Mouse (Mus musculus) stomach, embryonic 16.5 days (tissue): ENCODE results near the gene Nek9. TPM values are rescaled to one million over a fixed set of nuclear protein-coding genes. Genes with fewer than 3 reads are reported as not detected.
A peak's percentile ranks its signal among the peaks of the same experiment; 100 is the strongest.

Source experiments
- ATAC-seq: fragments of 200-750 bp; cut with Nextera tagmentation; 2 replicates; pipeline ENCODE4 v1.8.0; 2017; ENCODE audit warnings: moderate number of reproducible peaks, moderate TSS enrichment; ENCODE audit not compliant: insufficient read depth, low FRiP score
- H3K27ac ChIP-seq: fragments of 300-500 bp; sonication (generic); 2 replicates; pipeline ENCODE4 v1.5.1; 2014; ENCODE audit warnings: low read length
- H3K27me3 ChIP-seq: fragments of 300-500 bp; sonication (generic); 2 replicates; pipeline ENCODE4 v1.6.1; 2014; ENCODE audit warnings: low read length, control low read depth, mixed read lengths; ENCODE audit not compliant: control insufficient read depth, insufficient read depth
- H3K36me3 ChIP-seq: fragments of 300-500 bp; sonication (generic); 2 replicates; pipeline ENCODE4 v1.6.1; 2014; ENCODE audit warnings: low read length; ENCODE audit not compliant: control insufficient read depth, insufficient read depth
- H3K4me1 ChIP-seq: fragments of 300-500 bp; sonication (generic); 2 replicates; pipeline ENCODE4 v1.6.1; 2014; ENCODE audit warnings: low read length, control low read depth, mixed read lengths; ENCODE audit not compliant: control insufficient read depth, insufficient read depth
- H3K4me2 ChIP-seq: fragments of 300-500 bp; sonication (generic); 2 replicates; pipeline ENCODE4 v1.6.1; 2014; ENCODE audit warnings: low read depth, low read length, mixed read lengths
- H3K4me3 ChIP-seq: fragments of 300-500 bp; sonication (generic); replicated peaks from 2 replicates; pipeline ENCODE4 v1.5.1; 2014; ENCODE audit warnings: mild to moderate bottlenecking, low read length
- H3K9ac ChIP-seq: fragments of 300-500 bp; sonication (generic); 2 replicates; pipeline ENCODE4 v1.6.1; 2014; ENCODE audit warnings: low read length
- H3K9me3 ChIP-seq: fragments of 300-500 bp; sonication (generic); replicated peaks from 2 replicates; pipeline ENCODE4 v1.6.1; 2016; ENCODE audit warnings: low read length, control low read depth; ENCODE audit not compliant: control insufficient read depth
- WGBS: fragments of 180-500 bp; shearing (Covaris S2); extraction: QIAGEN DNeasy Blood & Tissue Kit; methylation state at CpG from one replicate; pipeline ENCODE4 v1.1.7; 2014; 5-methylcytosine and 5-hydroxymethylcytosine counted together
- polyA plus RNA-seq: library from polyadenylated mRNA; unstranded; fragments of >200 nt; fragmentation: Nextera tagmentation; extraction: Ambion mirVana; gene quantifications from 2 replicates; pipeline ENCODE4 v1.2.1, GENCODE M21; 2015

Nek9 gene
- polyA plus RNA-seq, 1 experiment from 2014 or later = 17.1 TPM

DNA sequence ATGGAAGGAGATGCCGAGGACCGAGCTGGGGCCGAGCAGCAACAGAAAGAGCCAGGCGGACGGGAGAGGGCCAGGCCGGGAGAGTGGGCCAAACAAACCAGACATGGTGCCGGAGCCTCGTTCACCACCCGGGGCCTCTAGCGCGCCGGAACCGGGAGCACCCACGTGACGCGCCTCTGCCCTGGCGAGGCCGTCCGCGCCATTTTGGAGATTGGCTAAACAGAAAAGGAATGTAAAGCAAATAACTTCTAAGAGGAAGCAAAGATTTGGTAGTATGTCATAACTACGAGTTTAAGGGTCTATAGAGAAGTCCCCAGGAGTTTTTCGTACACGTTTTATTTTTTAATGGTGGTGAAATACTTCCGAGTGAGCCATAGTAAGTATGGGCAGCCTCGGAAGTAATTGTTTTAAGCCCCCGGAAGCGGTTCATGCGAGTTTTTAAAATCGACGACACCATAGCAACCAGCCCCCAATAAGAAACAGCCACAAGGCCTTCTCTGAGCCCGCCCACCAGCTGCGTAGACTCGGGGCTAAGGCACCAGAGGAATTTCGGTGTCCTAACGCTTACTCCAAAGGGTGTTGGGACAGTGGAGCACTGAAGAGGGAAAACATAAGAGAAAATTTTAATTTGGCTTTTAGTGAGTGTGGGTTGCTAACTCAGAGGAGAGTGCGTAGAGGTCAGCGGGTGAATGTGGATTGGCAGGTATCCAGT lies 35.6 kb upstream of the Nek9 start, which contains the start of gene Tmed10:
Gene Tmed10, minus strand, starts transcription at position 287 of the 712 bp plus-strand sequence.
- ATAC-seq = peak; percentile 93
- Histone ChIP-seq H3K4me1 (peaks cover 11% of the 10 kb centered on the region; the same call in 1 of the 2 replicates), H3K27me3 (no peaks in the 10 kb centered on the region), H3K9me3 (no peaks in the 10 kb centered on the region), H3K36me3 (no peaks in the 10 kb centered on the region), H3K9ac (peak within 1 kb of the TSS; percentile 94), H3K4me3 (peak within 1 kb of the TSS; percentile 80), H3K27ac (peak within 1 kb of the TSS; percentile 83), H3K4me2 (peak within 1 kb of the TSS; percentile 82)
- under 1% methylated on average over 36 of the region's 37 CpGs for WGBS

GRCm38 (mm10) chr12:85373591-85374560 lies 34.7 kb upstream of the Nek9 start:
- H3K27me3 ChIP-seq = no peaks in the 10 kb centered on the region
- H3K9me3 ChIP-seq = no peaks in the 10 kb centered on the region
- H3K27ac ChIP-seq = peak overlapping the region; percentile 83
- H3K36me3 ChIP-seq = no peaks in the 10 kb centered on the region
- WGBS = under 1% methylated on average over 50 of the region's 53 CpGs
- peak overlapping the region; percentile 82 for H3K4me2 ChIP-seq
- peak; percentile 86 for ATAC-seq
- peaks cover 11% of the 10 kb centered on the region; the same call in 1 of the 2 replicates for H3K4me1 ChIP-seq
- peak overlapping the region; percentile 80 for H3K4me3 ChIP-seq
- peak overlapping the region; percentile 94 for H3K9ac ChIP-seq

DNA sequence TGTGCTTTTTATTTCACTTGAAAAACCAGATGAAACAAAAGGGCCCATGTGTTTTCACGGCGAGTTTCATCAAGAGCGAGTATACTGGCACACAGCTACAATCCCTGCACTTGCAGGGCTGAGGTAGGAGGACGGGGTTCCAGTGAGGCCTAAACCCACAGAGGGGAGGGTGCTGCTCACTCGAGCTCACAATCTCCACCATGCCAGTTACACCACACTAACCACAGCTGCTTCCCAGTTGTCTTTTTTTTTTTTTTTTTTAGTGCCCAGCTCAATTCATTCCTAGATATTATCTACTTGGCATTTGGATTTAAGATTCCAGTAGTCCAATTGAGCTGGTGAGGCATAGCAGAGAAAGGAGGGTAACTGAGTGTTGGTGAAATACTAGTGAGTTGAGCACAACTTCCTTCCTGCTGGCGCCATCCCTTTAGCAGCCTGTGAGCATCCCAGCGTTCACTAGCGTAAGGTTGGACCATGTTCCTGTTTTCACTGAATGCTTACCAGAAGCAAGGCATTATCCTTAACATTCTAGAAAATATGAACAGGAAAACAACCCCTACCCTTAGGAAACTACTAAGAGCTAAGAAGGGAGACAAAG lies 33.0 kb upstream of the Nek9 start:
- H3K4me1 ChIP-seq = peaks cover 12% of the 10 kb centered on the region; the same call in 1 of the 2 replicates

DNA sequence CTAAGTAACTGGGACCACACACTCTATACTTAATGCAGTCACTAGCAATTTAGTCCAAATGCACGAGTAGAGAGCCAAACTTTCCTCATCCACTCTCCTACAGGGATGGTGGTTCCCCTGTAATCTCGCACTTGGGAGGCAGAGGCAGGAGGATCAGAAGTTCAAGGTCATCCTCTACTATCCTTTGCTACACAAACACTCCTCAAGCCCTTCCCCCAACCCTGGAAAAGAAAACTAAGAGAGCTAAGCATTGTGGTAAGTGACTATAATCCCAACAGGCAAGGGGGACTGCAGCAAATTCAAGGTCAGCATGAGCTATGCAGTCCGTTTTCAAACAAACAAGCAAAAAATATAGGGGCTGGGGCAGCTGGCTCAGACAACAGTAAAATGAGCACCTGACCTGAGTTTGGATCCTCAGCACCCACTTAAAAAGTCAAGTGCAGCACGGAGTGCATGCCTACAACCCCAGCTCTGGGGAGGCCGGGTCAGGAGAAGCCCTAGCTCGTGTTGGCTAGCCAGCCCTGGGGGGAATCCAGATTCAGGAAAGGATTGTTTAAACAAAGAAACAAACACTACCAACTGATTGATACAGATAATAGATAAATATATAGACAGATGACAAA lies 29.4 kb upstream of the Nek9 start:
- no peak overlapping the region for H3K4me2 ChIP-seq
- no peak overlapping the region for H3K4me3 ChIP-seq
- no peak overlapping the region for H3K9ac ChIP-seq
- no peaks in the 10 kb centered on the region for H3K36me3 ChIP-seq
- H3K9me3 ChIP-seq = no peaks in the 10 kb centered on the region
- no peak overlapping the region for H3K27ac ChIP-seq
- H3K27me3 ChIP-seq = no peaks in the 10 kb centered on the region
- WGBS = 68% methylated on average over 6 of the region's 6 CpGs
- peaks cover 22% of the 10 kb centered on the region for H3K4me1 ChIP-seq
- no peak for ATAC-seq

More for the DNA sequence above, 33.0 kb upstream of the Nek9 start:
- 0 out of 2 replicates have a peak overlapping the region, but pooled peaks have one; percentile 0 for H3K4me3 ChIP-seq
- no peak for ATAC-seq
- H3K4me2 ChIP-seq = peak overlapping the region; percentile 82
- H3K36me3 ChIP-seq = no peaks in the 10 kb centered on the region
- H3K27ac ChIP-seq = peak overlapping the region; percentile 35
- no peak overlapping the region for H3K9ac ChIP-seq
- H3K27me3 ChIP-seq = no peaks in the 10 kb centered on the region
- 65% methylated on average over 8 of the region's 8 CpGs for WGBS
- H3K9me3 ChIP-seq = no peaks in the 10 kb centered on the region

DNA sequence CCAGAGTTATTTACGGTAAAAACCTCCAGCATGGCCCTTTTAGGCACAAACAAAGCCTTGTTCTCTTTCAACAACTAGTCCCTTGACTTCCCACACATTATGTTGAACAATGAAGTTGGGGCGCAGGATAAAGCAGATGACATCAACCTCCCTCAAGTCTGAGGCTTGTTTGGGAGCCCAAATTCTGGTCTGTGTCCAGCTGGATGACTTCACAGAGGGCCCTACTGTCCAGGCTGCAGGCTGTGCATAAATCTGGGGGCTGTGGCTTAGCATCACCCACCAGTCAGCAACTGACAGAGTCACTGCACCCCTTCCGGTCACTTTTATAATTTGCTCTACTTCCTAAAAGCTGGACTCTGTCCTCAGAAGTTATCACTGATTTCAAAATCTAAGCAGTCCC lies 27.1 kb upstream of the Nek9 start:
- 65% methylated on average over 3 of the region's 3 CpGs for WGBS
- Histone ChIP-seq H3K27ac (peak overlapping the region; percentile 29; the same call in 1 of the 2 replicates), H3K27me3 (no peaks in the 10 kb centered on the region), H3K4me3 (no peak overlapping the region), H3K9me3 (no peaks in the 10 kb centered on the region), H3K9ac (no peak overlapping the region), H3K4me2 (no peak overlapping the region), H3K36me3 (no peaks in the 10 kb centered on the region), H3K4me1 (peaks cover 11% of the 10 kb centered on the region)
- no peak for ATAC-seq

DNA sequence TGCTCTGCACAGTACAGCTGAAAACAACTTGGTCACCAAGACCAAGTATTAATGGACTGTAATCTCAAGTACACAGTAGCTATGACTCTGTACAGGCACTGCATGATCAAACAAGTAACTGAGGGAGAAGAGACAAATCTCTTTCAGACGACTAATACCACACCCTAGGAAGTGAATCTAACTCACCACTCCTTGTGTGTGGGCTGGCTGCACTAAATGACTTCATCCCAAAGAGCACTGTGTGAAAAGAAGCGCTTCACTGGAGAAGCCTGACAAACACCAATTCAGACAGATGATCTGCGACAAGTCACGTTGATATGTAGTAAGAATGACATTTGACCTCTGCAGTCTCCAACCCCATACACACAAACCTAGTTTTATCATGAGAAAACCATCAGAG lies 23.3 kb upstream of the Nek9 start:
- Histone ChIP-seq H3K36me3 (no peaks in the 10 kb centered on the region), H3K27ac (peak overlapping the region; percentile 43; the same call in 1 of the 2 replicates), H3K4me3 (no peak overlapping the region), H3K27me3 (no peaks in the 10 kb centered on the region), H3K4me2 (no peak overlapping the region), H3K9me3 (no peaks in the 10 kb centered on the region), H3K9ac (no peak overlapping the region), H3K4me1 (peaks cover 15% of the 10 kb centered on the region)
- ATAC-seq = no peak
- 63% methylated on average over 4 of the region's 4 CpGs for WGBS

DNA sequence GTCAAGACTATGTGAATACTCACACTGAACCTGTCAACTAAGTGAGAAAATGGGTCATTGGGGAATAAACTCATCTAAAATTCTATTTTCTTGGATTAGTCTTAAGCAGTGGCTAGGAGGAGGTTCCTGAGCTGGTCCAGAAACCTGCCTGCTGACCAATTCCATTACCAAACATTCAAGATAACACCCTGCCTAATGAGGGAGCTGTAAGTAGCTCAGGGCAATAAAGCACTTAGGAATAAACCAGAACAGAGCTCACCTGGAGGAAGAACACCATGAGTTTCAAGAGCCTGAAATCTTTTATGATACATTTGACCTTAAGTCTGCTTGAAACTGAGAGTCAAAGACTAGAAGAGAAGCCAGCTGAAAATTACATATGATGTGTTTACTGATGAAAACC lies 22.4 kb upstream of the Nek9 start:
- H3K27ac ChIP-seq = no peak overlapping the region

GRCm38 (mm10) chr12:85361165-85361564 lies 22.0 kb upstream of the Nek9 start:
- H3K4me2 ChIP-seq = no peak overlapping the region
- no peaks in the 10 kb centered on the region for H3K36me3 ChIP-seq
- WGBS = 80% methylated on average over 3 of the region's 3 CpGs
- H3K9me3 ChIP-seq = no peaks in the 10 kb centered on the region
- H3K4me1 ChIP-seq = peaks cover 7% of the 10 kb centered on the region
- no peak overlapping the region for H3K9ac ChIP-seq
- ATAC-seq = no peak
- no peak overlapping the region for H3K27ac ChIP-seq
- no peaks in the 10 kb centered on the region for H3K27me3 ChIP-seq
- no peak overlapping the region for H3K4me3 ChIP-seq

More for the DNA sequence above, 22.4 kb upstream of the Nek9 start:
- Histone ChIP-seq H3K4me2 (no peak overlapping the region), H3K4me3 (no peak overlapping the region), H3K4me1 (peaks cover 11% of the 10 kb centered on the region), H3K36me3 (no peaks in the 10 kb centered on the region), H3K9me3 (no peaks in the 10 kb centered on the region), H3K27me3 (no peaks in the 10 kb centered on the region), H3K9ac (no peak overlapping the region)
- no peak for ATAC-seq
